Mouse (Mus musculus): ENCODE measurements around the gene Gm21887. TPM values are rescaled to one million over a fixed set of nuclear protein-coding genes. Genes with fewer than 3 reads are reported as not detected.
"Not testable (repeated sequence)": the region's sequence is repeated elsewhere in the genome, so short reads cannot be mapped to it uniquely, and the experiment has no call there.

The Gm21887 gene
- polyA plus RNA-seq, 1 experiment: 39.8 TPM

DNA sequence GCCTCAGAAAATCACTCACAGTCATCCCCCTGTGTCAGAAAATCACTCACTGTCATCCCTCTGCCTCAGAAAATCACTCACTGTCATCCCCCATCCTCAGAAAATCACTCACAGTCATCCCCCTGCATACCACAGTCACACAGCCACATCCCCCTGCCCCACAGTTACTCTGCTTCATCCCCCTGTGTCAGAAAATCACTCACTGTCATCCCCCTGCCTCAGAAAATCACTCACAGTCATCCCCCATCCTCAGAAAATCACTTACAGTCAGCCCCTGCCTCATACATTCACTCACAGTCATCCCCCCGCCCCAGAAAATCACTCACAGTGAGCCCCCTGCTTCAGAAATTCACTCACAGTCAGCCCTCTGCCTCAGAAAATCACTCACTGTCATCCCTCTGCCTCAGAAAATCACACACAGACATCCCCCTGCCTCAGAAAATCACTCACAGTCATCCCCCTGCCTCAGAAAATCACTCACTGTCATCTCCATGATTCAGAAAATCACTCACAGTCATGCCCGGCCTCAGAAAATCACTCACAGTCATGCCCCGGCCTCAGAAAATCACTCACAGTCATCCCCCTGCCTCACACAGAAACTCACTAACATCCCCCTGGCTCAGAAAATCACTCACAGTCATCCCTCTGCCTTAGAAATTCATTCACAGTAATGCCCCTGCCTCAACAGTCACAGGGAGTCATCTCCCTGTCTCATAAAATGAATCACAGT lies 9.4 kb upstream of the Gm21887 start:
- H3K4me2 ChIP-seq (ENCODE audit: low read depth); H3ac ChIP-seq (ENCODE audit: control insufficient read depth, insufficient read length); H3K27me3 ChIP-seq (ENCODE audit: control insufficient read depth, insufficient read depth, insufficient read length); H3K79me2 ChIP-seq (ENCODE audit: control insufficient read depth, insufficient read depth); H3K4me3 ChIP-seq; H3K36me3 ChIP-seq (ENCODE audit: control insufficient read depth, insufficient read depth): not testable (repeated sequence)

DNA sequence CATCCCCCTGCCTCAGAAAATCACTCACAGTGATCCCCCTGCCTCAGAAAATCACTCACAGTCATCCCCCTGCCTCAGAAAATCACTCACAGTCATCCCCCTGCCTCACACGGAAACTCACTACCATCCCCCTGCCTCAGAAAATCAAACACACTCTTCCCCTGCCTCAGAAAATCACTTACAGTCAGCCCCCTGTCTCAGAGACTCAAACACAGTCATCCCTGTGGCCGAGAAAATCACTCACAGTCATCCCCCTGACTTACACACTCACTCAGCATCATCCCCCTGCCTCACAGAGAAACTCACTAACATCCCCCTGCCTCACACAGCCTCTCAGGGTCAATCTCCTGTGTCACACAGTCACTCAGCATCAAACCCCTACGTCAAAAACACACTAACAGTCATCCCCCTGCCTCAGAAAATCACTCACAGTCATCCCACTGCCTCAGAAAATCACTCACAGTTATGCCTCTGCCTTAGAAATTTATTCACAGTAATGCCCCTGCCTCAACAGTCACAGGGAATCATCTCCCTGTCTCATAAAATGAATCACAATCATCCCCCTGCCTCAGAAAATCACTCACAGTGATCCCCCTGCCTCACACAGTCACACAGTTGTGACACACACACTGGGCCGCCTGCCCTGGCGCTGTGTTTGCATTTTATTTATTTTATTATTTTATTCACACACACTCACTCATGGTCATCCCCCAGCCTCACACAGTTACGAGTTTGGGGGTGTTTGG lies 8.6 kb upstream of the Gm21887 start:
- not testable (repeated sequence) for H3K4me2 ChIP-seq (ENCODE audit: low read depth); H3K36me3 ChIP-seq (ENCODE audit: control insufficient read depth, insufficient read depth); H3K79me2 ChIP-seq (ENCODE audit: control insufficient read depth, insufficient read depth); H3K27me3 ChIP-seq (ENCODE audit: control insufficient read depth, insufficient read depth, insufficient read length); H3ac ChIP-seq (ENCODE audit: control insufficient read depth, insufficient read length); H3K4me3 ChIP-seq

DNA sequence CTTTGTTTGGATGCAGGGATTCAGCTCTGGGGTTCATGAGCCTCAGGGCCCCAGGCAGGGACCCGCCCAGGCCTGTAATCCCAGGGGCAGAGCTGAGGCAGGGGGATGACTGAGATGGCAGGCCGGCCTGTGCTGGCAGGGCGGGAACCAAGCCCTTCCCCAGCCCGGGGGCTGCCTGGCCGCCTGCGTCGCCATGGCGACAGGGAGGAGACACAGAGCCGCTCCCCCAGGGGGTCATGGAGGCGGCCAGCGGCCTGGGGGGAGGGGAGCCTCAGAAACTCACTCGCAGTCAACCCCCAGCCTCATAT lies 8.1 kb upstream of the Gm21887 start:
- not testable (repeated sequence) for H3K4me3 ChIP-seq; H3ac ChIP-seq (ENCODE audit: control insufficient read depth, insufficient read length); H3K36me3 ChIP-seq (ENCODE audit: control insufficient read depth, insufficient read depth)

DNA sequence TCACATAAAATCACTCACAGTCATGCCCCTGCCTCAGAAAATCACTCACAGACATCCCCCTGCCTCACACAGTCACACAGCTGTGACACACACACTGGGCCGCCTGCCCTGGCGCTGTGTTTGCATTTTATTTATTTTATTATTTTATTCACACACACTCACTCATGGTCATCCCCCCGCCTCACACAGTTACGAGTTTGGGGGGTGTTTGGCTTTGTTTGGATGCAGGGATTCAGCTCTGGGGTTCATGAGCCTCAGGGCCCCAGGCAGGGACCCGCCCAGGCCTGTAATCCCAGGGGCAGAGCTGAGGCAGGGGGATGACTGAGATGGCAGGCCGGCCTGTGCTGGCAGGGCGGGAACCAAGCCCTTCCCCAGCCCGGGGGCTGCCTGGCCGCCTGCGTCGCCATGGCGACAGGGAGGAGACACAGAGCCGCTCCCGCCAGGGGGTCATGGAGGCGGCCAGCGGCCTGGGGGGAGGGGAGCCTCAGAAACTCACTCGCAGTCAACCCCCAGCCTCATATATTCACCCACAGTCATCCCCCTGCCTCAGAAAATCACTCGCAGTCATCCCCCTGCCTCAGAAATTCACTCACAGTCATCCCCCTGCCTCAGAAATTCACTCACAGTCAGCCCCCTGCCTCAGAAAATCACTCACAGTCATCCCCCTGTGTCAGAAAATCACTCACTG lies 6.8 kb upstream of the Gm21887 start:
- H3K79me2 ChIP-seq (ENCODE audit: control insufficient read depth, insufficient read depth); H3K36me3 ChIP-seq (ENCODE audit: control insufficient read depth, insufficient read depth); H3K27me3 ChIP-seq (ENCODE audit: control insufficient read depth, insufficient read depth, insufficient read length); H3K4me2 ChIP-seq (ENCODE audit: low read depth); H3ac ChIP-seq (ENCODE audit: control insufficient read depth, insufficient read length); H3K4me3 ChIP-seq: not testable (repeated sequence)

More for the DNA sequence above, 8.1 kb upstream of the Gm21887 start:
- not testable (repeated sequence) for H3K79me2 ChIP-seq (ENCODE audit: control insufficient read depth, insufficient read depth); H3K4me2 ChIP-seq (ENCODE audit: low read depth); H3K27me3 ChIP-seq (ENCODE audit: control insufficient read depth, insufficient read depth, insufficient read length)

DNA sequence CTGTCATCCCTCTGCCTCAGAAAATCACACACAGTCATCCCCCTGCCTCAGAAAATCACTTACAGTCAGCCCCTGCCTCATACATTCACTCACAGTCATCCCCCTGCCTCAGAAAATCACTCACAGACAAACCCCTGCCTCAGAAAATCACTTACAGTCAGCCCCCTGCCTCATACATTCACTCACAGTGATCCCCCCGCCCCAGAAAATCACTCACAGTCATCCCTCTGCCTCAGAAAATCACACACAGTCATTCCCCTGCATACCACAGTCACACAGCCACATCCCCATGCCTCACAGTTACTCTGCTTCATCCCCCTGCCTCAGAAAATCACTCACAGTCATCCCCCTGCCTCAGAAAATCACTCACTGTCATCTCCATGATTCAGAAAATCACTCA lies 5.9 kb upstream of the Gm21887 start:
- H3K36me3 ChIP-seq (ENCODE audit: control insufficient read depth, insufficient read depth); H3K27me3 ChIP-seq (ENCODE audit: control insufficient read depth, insufficient read depth, insufficient read length); H3ac ChIP-seq (ENCODE audit: control insufficient read depth, insufficient read length); H3K4me2 ChIP-seq (ENCODE audit: low read depth); H3K4me3 ChIP-seq; H3K79me2 ChIP-seq (ENCODE audit: control insufficient read depth, insufficient read depth): not testable (repeated sequence)

DNA sequence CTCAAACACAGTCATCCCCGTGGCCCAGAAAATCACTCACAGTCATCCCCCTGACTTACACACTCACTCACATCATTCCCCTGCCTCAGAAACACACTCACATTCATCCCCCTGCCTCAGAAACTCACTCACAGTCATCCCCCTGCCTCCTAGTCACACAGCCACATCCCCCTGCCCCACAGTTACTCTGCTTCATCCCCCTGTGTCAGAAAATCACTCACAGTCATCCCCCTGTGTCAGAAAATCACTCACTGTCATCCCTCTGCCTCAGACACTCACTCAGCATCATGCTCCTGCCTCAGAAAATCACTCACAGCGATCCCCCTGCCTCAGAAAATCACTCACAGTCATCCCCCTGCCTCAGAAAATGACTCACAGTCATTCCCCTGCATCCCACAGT lies 5.2 kb upstream of the Gm21887 start:
- not testable (repeated sequence) for H3K4me2 ChIP-seq (ENCODE audit: low read depth); H3K79me2 ChIP-seq (ENCODE audit: control insufficient read depth, insufficient read depth); H3ac ChIP-seq (ENCODE audit: control insufficient read depth, insufficient read length); H3K4me3 ChIP-seq; H3K36me3 ChIP-seq (ENCODE audit: control insufficient read depth, insufficient read depth); H3K27me3 ChIP-seq (ENCODE audit: control insufficient read depth, insufficient read depth, insufficient read length)

DNA sequence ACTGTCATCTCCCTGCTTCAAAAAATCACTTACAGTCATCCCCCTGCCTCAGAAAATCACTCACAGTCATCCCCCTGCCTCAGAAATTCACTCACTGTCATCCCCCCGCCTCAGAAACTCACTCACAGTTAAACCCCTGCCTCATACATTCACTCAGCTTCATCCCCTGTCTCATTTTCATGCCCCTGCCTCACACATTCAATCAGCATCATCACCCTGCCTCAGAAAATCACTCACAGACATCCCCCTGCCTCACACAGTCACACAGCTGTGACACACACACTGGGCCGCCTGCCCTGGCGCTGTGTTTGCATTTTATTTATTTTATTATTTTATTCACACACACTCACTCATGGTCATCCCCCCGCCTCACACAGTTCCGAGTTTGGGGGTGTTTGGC lies 4.7 kb upstream of the Gm21887 start:
- H3K79me2 ChIP-seq (ENCODE audit: control insufficient read depth, insufficient read depth); H3K27me3 ChIP-seq (ENCODE audit: control insufficient read depth, insufficient read depth, insufficient read length); H3ac ChIP-seq (ENCODE audit: control insufficient read depth, insufficient read length); H3K36me3 ChIP-seq (ENCODE audit: control insufficient read depth, insufficient read depth); H3K4me3 ChIP-seq; H3K4me2 ChIP-seq (ENCODE audit: low read depth): not testable (repeated sequence)

DNA sequence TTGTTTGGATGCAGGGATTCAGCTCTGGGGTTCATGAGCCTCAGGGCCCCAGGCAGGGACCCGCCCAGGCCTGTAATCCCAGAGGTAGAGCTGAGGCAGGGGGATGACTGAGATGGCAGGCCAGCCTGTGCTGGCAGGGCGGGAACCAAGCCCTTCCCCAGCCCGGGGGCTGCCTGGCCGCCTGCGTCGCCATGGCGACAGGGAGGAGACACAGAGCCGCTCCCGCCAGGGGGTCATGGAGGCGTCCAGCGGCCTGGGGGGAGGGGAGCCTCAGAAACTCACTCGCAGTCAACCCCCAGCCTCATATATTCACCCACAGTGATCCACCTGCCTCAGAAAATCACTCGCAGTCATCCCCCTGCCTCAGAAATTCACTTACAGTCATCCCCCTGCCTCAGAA lies 4.3 kb upstream of the Gm21887 start:
- not testable (repeated sequence) for H3K36me3 ChIP-seq (ENCODE audit: control insufficient read depth, insufficient read depth); H3K27me3 ChIP-seq (ENCODE audit: control insufficient read depth, insufficient read depth, insufficient read length); H3K4me3 ChIP-seq; H3ac ChIP-seq (ENCODE audit: control insufficient read depth, insufficient read length); H3K79me2 ChIP-seq (ENCODE audit: control insufficient read depth, insufficient read depth); H3K4me2 ChIP-seq (ENCODE audit: low read depth)

DNA sequence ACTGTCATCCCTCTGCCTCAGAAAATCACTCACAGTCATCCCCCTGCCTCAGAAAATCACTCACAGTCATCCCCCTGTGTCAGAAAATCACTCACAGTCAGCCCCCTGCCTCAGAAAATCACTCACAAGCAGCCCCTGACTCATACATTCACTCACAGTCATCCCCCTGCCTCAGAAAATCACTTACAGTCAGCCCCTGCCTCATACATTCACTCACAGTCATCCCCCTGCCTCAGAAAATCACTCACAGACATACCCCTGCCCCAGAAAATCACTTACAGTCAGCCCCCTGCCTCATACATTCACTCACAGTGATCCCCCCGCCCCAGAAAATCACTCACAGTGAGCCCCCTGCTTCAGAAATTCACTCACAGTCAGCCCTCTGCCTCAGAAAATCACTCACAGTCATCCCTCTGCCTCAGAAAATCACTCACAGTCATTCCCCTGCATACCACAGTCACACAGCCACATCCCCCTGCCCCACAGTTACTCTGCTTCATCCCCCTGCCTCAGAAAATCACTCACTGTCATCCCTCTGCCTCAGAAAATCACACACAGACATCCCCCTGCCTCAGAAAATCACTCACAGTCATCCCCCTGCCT lies 3.7 kb upstream of the Gm21887 start:
- H3K4me3 ChIP-seq; H3K36me3 ChIP-seq (ENCODE audit: control insufficient read depth, insufficient read depth); H3K79me2 ChIP-seq (ENCODE audit: control insufficient read depth, insufficient read depth); H3ac ChIP-seq (ENCODE audit: control insufficient read depth, insufficient read length); H3K27me3 ChIP-seq (ENCODE audit: control insufficient read depth, insufficient read depth, insufficient read length); H3K4me2 ChIP-seq (ENCODE audit: low read depth): not testable (repeated sequence)

DNA sequence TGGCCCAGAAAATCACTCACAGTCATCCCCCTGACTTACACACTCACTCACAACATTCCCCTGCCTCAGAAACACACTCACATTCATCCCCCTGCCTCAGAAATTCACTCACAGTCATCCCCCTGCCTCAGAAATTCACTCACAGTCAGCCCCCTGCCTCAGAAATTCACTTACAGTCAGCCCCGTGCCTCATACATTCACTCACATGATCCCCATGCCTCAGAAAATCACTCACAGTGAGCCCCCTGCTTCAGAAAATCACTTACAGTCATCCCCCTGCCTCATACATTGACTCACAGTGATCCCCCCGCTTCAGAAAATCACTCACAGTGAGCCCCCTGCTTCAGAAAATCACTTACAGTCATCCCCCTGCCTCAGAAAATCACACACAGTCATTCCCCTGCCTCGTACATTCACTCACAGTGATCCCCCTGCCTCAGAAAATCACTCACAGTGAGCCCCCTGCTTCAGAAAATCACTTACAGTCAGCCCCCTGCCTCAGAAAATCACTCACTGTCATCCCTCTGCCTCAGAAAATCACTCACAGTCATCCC lies 2.7 kb upstream of the Gm21887 start:
- H3K79me2 ChIP-seq (ENCODE audit: control insufficient read depth, insufficient read depth); H3K36me3 ChIP-seq (ENCODE audit: control insufficient read depth, insufficient read depth); H3K4me3 ChIP-seq; H3K27me3 ChIP-seq (ENCODE audit: control insufficient read depth, insufficient read depth, insufficient read length); H3ac ChIP-seq (ENCODE audit: control insufficient read depth, insufficient read length); H3K4me2 ChIP-seq (ENCODE audit: low read depth): not testable (repeated sequence)

DNA sequence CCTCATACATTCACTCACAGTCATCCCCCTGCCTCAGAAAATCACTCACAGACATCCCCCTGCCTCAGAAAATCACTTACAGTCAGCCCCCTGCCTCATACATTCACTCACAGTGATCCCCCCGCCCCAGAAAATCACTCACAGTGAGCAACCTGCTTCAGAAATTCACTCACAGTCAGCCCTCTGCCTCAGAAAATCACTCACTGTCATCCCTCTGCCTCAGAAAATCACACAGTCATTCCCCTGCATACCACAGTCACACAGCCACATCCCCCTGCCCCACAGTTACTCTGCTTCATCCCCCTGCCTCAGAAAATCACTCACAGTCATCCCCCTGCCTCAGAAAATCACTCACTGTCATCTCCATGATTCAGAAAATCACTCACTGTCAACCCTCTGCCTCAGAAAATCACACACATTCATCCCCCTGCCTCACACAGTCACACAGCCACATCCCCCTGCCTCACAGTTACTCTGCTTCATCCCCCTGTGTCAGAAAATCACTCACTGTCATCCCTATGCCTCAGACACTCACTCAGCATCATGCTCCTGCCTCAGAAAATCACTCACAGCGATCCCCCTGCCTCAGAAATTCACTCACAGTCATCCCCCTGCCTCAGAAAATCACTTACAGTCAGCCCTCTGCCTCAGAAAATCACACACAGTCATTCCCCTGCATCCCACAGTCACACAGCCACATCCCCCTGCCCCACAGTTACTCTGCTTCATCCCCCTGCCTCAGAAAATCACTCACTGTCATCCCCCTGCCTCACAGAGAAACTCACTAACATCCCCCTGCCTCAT lies 1.9 kb upstream of the Gm21887 start:
- not testable (repeated sequence) for H3K27me3 ChIP-seq (ENCODE audit: control insufficient read depth, insufficient read depth, insufficient read length); H3K36me3 ChIP-seq (ENCODE audit: control insufficient read depth, insufficient read depth); H3K79me2 ChIP-seq (ENCODE audit: control insufficient read depth, insufficient read depth); H3K4me3 ChIP-seq; H3K4me2 ChIP-seq (ENCODE audit: low read depth); H3ac ChIP-seq (ENCODE audit: control insufficient read depth, insufficient read length)

DNA sequence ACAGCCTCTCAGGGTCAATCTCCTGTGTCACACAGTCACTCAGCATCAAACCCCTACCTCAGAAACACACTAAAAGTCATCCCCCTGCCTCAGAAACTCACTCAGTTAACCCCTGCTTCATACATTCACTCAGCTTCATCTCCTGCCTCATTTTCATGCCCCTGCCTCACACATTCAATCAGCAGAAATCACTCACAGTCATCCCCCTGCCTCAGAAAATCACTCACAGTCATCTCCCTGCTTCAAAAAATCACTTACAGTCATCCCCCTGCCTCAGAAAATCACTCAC lies 1.3 kb upstream of the Gm21887 start:
- not testable (repeated sequence) for H3K4me2 ChIP-seq (ENCODE audit: low read depth); H3ac ChIP-seq (ENCODE audit: control insufficient read depth, insufficient read length); H3K27me3 ChIP-seq (ENCODE audit: control insufficient read depth, insufficient read depth, insufficient read length); H3K79me2 ChIP-seq (ENCODE audit: control insufficient read depth, insufficient read depth); H3K36me3 ChIP-seq (ENCODE audit: control insufficient read depth, insufficient read depth); H3K4me3 ChIP-seq

All from myocyte (in vitro differentiated cells).